Mouse (Mus musculus): Measurements from ENCODE around the gene Dapp1.
"Not testable (repeated sequence)": the region's sequence is repeated elsewhere in the genome, so short reads cannot be mapped to it uniquely, and the experiment has no call there.

Dapp1 gene

GRCm38 (mm10) chr3:137957864-137958263, 23.5 kb downstream of the Dapp1 start:
- ATAC-seq (ENCODE audit: insufficient number of reproducible peaks, low FRiP score, low TSS enrichment): no peak

DNA sequence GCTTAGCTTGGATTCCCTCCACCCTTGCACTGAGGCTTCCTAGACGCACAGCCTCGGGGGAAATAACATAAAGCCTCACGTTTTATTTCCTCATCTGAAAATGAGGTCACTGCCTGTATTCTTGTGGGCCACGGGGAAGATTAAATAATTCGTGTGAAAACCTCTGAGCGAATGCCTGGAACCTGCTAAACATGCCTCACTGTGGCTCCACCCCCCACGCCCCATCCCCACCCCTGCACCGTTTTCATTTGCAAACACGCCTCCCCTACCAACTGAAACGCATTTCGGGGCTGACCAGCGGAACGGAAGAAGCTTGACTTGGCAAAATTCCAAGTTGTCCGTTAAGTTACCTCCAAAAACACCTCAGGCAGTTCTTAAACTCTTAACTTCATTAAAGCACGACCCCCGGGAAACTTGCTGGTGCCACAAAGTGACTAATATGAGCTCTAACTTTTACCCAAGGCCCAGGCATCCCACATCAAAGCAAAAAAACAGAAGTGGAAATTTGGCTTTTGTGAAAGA, 25.7 kb downstream of the Dapp1 start:
- ATAC-seq (ENCODE audit: insufficient number of reproducible peaks, low FRiP score, low TSS enrichment): no peak

- ATAC-seq (ENCODE audit: insufficient number of reproducible peaks, low FRiP score, low TSS enrichment): no peak
Measured at GRCm38 (mm10) chr3:137954256-137954916, 27.0 kb downstream of the Dapp1 start.

- ATAC-seq (ENCODE audit: insufficient number of reproducible peaks, low FRiP score, low TSS enrichment): no peak
Measured at GRCm38 (mm10) chr3:137952914-137953880, 28.1 kb downstream of the Dapp1 start.

GRCm38 (mm10) chr3:137952225-137952913, 29.0 kb downstream of the Dapp1 start:
- no peak for ATAC-seq (ENCODE audit: insufficient number of reproducible peaks, low FRiP score, low TSS enrichment)

DNA sequence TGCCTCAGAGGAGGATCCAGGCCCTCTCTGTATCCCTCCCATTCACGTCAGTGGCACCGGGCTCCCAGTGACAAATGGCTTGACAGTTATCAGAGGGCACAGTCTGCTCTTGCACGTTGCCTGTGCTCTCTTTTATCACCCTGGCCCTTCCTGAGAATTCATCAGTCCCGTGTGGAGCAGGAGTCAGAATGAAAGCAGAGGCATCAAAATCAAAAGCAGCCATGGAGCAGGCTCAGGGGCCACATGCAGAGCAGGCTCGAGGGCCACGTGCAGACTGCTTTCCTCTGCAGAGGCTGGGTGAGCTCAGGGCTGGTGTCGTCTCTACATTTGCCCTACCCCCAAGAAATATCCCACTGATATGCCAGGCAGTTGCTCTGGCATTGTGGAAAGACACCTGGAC, 29.5 kb downstream of the Dapp1 start:
- no peak for ATAC-seq (ENCODE audit: insufficient number of reproducible peaks, low FRiP score, low TSS enrichment)

DNA sequence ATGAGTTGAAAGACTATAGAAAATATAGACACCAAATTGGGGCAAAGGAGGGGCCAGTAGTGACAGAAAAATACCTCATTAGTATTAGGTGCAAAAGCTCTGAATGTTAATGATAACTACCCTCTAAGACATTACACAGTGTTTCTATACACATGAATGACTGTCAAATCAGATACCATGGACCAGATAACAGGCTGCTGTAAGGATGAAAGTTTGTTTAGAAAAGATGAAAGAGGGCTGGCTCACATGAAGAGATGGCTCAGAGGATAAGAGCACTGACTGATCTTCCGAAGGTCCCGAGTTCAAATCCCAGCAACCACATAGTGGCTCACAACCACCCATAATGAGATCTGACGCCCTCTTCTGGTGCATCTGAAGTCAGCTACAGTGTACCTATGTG, 30.0 kb downstream of the Dapp1 start:
- not testable (repeated sequence) for ATAC-seq (ENCODE audit: insufficient number of reproducible peaks, low FRiP score, low TSS enrichment)

- ATAC-seq (ENCODE audit: insufficient number of reproducible peaks, low FRiP score, low TSS enrichment): no peak
Measured at GRCm38 (mm10) chr3:137950191-137950885, 31.0 kb downstream of the Dapp1 start.

DNA sequence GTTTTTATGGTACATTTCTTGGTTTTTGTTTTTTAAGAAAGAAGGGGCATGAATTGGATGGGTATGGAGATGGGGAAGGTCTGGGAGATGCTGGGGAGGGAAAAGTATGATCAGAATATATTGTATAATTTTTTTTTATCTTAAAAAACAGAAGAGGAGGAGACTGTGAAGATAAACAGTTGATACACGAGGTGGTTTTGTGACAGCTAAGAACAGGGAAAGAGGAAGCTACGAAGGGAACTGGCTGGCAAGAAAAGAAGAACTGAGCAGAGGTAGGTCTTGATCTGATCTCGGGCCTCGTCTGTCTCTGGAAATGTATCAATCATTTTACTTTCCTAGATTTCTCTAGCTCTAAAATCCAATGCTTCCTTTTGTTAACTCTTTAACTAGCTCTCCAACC, 33.8 kb downstream of the Dapp1 start:
- ATAC-seq (ENCODE audit: insufficient number of reproducible peaks, low FRiP score, low TSS enrichment): no peak

- ATAC-seq (ENCODE audit: insufficient number of reproducible peaks, low FRiP score, low TSS enrichment): no peak
Measured at GRCm38 (mm10) chr3:137946827-137947226, 34.5 kb downstream of the Dapp1 start.

- no peak for ATAC-seq (ENCODE audit: insufficient number of reproducible peaks, low FRiP score, low TSS enrichment)
Measured at GRCm38 (mm10) chr3:137943737-137944154, 37.6 kb downstream of the Dapp1 start.

DNA sequence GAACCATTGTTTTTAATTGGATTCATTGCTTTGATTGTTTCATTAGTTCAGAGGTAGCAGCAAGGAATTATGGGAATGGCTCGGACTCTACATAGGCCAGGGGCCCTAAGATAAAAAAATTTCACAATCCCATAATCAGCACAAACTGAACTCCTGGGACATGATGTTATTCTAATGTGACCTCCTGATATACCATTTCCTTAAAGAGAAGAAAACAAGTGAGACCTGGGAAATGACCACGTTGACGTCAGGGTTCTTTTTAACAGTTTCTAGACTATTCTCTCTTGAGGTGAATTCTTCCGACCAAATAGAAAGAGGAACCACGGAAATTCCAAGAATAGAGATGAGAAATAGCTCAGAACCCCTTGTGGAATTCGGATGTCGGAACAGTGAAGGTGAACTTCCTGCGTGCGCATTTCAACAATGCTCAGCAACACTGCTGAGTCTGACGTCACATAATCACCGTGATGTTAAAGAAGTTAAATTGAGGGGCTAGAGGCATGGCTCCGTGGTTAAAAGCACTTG, 39.2 kb downstream of the Dapp1 start:
- ATAC-seq (ENCODE audit: insufficient number of reproducible peaks, low FRiP score, low TSS enrichment): no peak

GRCm38 (mm10) chr3:137941555-137941954, 39.8 kb downstream of the Dapp1 start:
- no peak for ATAC-seq (ENCODE audit: insufficient number of reproducible peaks, low FRiP score, low TSS enrichment)

GRCm38 (mm10) chr3:137940757-137941156, 40.6 kb downstream of the Dapp1 start:
- no peak for ATAC-seq (ENCODE audit: insufficient number of reproducible peaks, low FRiP score, low TSS enrichment)

- peak; percentile 74; the same call in 1 of the 2 replicates for ATAC-seq (ENCODE audit: insufficient number of reproducible peaks, low FRiP score, low TSS enrichment)
Measured at GRCm38 (mm10) chr3:137938608-137939007, 42.7 kb downstream of the Dapp1 start.

GRCm38 (mm10) chr3:137936541-137936940, 44.8 kb downstream of the Dapp1 start:
- ATAC-seq (ENCODE audit: insufficient number of reproducible peaks, low FRiP score, low TSS enrichment): no peak

DNA sequence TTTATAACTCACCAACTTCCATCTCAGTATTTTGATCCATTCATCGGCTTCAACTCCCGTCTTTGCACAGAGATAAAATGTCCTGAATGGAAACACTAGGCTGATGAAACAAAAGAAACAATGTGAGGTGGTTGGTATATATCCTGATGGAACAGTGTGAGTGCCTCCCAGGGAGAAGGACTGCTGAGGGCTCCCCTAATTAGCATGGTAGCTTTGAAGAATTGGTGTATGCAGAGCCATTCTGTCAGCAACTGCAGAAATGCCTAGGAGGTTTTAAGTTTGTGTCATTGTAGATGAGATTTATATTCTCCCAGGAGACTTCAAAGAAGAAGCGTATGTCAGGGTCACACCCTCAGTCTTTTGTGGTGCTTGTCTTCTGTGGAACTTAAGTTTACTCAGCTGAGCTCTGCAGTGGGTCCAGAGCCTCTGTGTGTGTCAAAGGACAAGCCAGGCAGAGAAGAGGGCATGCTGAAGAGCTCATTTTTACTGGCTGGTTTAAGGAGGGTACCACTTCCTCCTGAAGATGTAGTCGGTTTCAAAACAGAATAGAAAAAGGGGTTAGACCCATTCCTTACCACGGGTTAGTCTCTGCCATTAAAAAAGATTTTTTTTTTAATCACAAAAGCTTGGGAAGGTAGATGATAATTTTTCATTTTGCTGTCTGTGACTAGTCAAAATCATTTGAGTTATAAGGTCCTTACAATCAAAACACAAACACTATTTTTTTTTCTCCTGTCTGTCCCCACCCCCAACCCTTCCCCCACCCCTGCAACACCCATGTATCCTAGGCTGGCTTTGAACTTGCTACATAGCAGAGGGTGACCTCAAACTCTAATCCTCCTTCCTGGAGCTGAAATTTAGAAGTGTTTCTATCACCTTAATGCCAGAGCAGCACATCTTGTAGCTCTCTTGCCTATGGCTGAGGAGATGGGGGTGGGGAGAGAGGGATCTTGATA, 45.5 kb downstream of the Dapp1 start:
- ATAC-seq (ENCODE audit: insufficient number of reproducible peaks, low FRiP score, low TSS enrichment): no peak

GRCm38 (mm10) chr3:137933986-137934385, 47.4 kb downstream of the Dapp1 start:
- no peak for ATAC-seq (ENCODE audit: insufficient number of reproducible peaks, low FRiP score, low TSS enrichment)

DNA sequence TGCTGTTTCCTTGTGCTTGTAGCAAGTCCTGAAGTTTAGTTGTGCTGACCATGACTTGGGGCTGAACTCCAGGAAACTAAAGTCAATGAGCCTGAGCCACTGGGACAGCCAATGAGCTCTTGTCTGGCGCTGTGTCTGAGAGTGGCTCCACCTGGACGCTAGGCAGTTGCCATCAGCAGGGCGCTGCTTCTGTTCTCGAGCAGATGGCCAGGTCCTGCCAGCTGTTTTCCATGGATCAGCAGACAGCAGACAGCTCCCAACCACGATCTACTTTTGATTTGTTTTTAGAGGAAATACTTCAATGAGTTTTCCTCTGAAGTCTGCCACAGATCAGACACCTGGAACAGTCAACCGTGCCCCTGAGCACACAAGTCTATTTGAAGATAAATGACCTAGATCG, 48.6 kb downstream of the Dapp1 start:
- ATAC-seq (ENCODE audit: insufficient number of reproducible peaks, low FRiP score, low TSS enrichment): no peak
